Mouse (Mus musculus): ENCODE results near the gene Mrpl24. TPM values are rescaled to one million over a fixed set of nuclear protein-coding genes. Genes with fewer than 3 reads are reported as not detected.

Mrpl24 gene
- polyA plus RNA-seq, 1 experiment = 0.97 TPM

- Histone ChIP-seq H3K9me3 (ENCODE audit: control insufficient read depth, low read length) (no peaks in the 10 kb centered on the region; the same call in 1 of the 2 replicates), H3K36me3 (ENCODE audit: control insufficient read depth) (peaks cover 3% of the 10 kb centered on the region), H3K4me1 (ENCODE audit: control insufficient read depth) (peaks cover 2% of the 10 kb centered on the region), H3K27me3 (ENCODE audit: control insufficient read depth) (peaks cover 100% of the 10 kb centered on the region), H3K4me3 (replicated peaks) (no peak overlapping the region)
- TF ChIP-seq TAL1 (IDR thresholded peaks at IDR 0.05; ENCODE audit: low read length) (no peak), GATA1 (IDR thresholded peaks at IDR 0.05; ENCODE audit: low read length) (no peak)
Measured at GRCm38 (mm10) chr3:87949266-87949954, 30.1 kb downstream of the Mrpl24 start.

DNA sequence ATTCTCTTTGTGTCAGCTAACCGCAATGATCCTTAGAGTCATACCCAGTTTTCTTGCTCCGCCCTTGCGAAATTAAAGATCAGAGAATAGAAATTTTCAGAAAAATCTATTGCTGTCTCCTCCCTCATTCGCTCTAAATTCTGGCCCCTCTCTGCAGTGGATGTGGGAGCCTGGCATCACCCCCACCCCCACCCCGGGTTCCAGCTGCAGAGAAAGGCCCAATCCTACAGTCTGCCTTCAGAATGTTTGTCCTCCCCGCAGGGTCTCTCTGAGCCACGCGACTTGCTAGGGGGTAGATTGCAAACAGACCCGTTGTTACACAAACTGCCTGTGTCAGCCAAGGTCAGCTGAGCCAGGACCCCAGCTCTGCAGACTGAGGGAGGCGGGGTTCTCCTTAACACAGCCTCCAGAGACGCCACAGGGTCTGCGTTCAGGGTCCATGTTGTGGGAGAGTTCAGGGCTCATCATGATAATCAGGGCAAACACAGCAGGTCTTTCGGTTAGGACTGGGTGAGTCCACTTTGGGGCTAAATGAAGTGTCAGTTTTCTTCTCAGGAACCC is 30.7 kb downstream of the Mrpl24 start:
- Histone ChIP-seq H3K4me1 (ENCODE audit: control insufficient read depth) (peaks cover 2% of the 10 kb centered on the region), H3K36me3 (ENCODE audit: control insufficient read depth) (no peaks in the 10 kb centered on the region), H3K4me3 (replicated peaks) (no peak overlapping the region), H3K9me3 (ENCODE audit: control insufficient read depth, low read length) (no peaks in the 10 kb centered on the region; the same call in 1 of the 2 replicates), H3K27me3 (ENCODE audit: control insufficient read depth) (peaks cover 100% of the 10 kb centered on the region)
- no peak for TF ChIP-seq TAL1 (IDR thresholded peaks at IDR 0.05; ENCODE audit: low read length)
- no peak for TF ChIP-seq GATA1 (IDR thresholded peaks at IDR 0.05; ENCODE audit: low read length)

DNA sequence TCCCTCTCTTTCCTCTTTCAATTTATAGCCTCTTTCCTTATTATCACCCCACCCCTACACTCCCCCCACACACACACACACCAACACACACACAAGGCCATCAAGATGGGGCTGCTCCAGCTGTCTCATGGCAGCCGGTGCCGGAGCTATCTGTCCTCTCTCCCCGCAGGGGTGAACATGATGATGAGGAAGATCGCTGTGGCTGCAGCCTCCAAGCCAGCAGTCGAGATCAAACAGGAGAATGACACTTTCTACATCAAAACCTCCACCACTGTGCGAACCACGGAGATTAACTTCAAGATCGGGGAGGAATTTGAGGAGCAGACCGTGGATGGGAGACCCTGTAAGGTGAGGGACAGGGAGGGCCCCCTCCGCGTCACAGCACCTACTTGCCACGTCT is 32.6 kb downstream of the Mrpl24 start:
- no peaks in the 10 kb centered on the region; the same call in 1 of the 2 replicates for H3K9me3 ChIP-seq (ENCODE audit: control insufficient read depth, low read length)
- H3K27me3 ChIP-seq (ENCODE audit: control insufficient read depth) = peaks cover 96% of the 10 kb centered on the region
- peaks cover under 1% of the 10 kb centered on the region for H3K4me1 ChIP-seq (ENCODE audit: control insufficient read depth)
- no peaks in the 10 kb centered on the region for H3K36me3 ChIP-seq (ENCODE audit: control insufficient read depth)
- TF ChIP-seq GATA1 (IDR thresholded peaks at IDR 0.05; ENCODE audit: low read length) = no peak
- no peak for TF ChIP-seq TAL1 (IDR thresholded peaks at IDR 0.05; ENCODE audit: low read length)
- H3K4me3 ChIP-seq (replicated peaks) = no peak overlapping the region

GRCm38 (mm10) chr3:87952440-87952839 is 33.1 kb downstream of the Mrpl24 start:
- Histone ChIP-seq H3K4me3 (replicated peaks) (no peak overlapping the region), H3K9me3 (ENCODE audit: control insufficient read depth, low read length) (no peaks in the 10 kb centered on the region; the same call in 1 of the 2 replicates), H3K27me3 (ENCODE audit: control insufficient read depth) (peaks cover 93% of the 10 kb centered on the region), H3K4me1 (ENCODE audit: control insufficient read depth) (no peaks in the 10 kb centered on the region; the same call in 1 of the 2 replicates), H3K36me3 (ENCODE audit: control insufficient read depth) (no peaks in the 10 kb centered on the region)
- no peak for TF ChIP-seq GATA1 (IDR thresholded peaks at IDR 0.05; ENCODE audit: low read length)
- no peak for TF ChIP-seq TAL1 (IDR thresholded peaks at IDR 0.05; ENCODE audit: low read length)

- TF ChIP-seq GATA1 (IDR thresholded peaks at IDR 0.05; ENCODE audit: low read length) = no peak
- no peak for TF ChIP-seq TAL1 (IDR thresholded peaks at IDR 0.05; ENCODE audit: low read length)
- Histone ChIP-seq H3K36me3 (ENCODE audit: control insufficient read depth) (no peaks in the 10 kb centered on the region), H3K4me1 (ENCODE audit: control insufficient read depth) (peaks cover 5% of the 10 kb centered on the region; the same call in 1 of the 2 replicates), H3K9me3 (ENCODE audit: control insufficient read depth, low read length) (no peaks in the 10 kb centered on the region), H3K27me3 (ENCODE audit: control insufficient read depth) (peaks cover 82% of the 10 kb centered on the region), H3K4me3 (replicated peaks) (no peak overlapping the region)
Measured at GRCm38 (mm10) chr3:87958056-87958455, 38.8 kb downstream of the Mrpl24 start.

GRCm38 (mm10) chr3:87958476-87958875 is 39.2 kb downstream of the Mrpl24 start:
- Histone ChIP-seq H3K36me3 (ENCODE audit: control insufficient read depth) (no peaks in the 10 kb centered on the region), H3K9me3 (ENCODE audit: control insufficient read depth, low read length) (no peaks in the 10 kb centered on the region), H3K4me3 (replicated peaks) (no peak overlapping the region), H3K27me3 (ENCODE audit: control insufficient read depth) (peaks cover 80% of the 10 kb centered on the region), H3K4me1 (ENCODE audit: control insufficient read depth) (peaks cover 5% of the 10 kb centered on the region; the same call in 1 of the 2 replicates)
- TF ChIP-seq GATA1 (IDR thresholded peaks at IDR 0.05; ENCODE audit: low read length) = no peak
- no peak for TF ChIP-seq TAL1 (IDR thresholded peaks at IDR 0.05; ENCODE audit: low read length)

DNA sequence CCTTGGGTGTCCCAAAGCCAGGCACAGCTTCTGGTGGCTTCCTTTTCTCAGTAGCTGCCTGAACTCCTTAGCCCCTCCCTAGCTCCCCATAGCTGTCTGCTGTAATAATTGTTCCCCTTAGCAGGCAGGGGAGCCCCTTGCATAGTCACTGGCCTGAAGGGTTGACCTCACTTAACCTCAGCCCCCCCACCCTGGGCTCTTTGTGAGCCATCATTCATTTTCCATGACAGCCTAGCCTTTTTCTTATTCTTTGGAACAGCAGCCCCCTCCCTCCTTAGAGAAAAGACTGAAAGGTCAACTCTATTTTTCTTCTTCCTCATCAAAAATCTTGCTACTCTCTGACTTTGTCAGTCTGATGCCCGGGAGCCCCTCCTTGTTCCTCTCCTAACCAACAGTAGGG is 39.7 kb downstream of the Mrpl24 start:
- Histone ChIP-seq H3K4me3 (replicated peaks) (no peak overlapping the region), H3K36me3 (ENCODE audit: control insufficient read depth) (no peaks in the 10 kb centered on the region), H3K4me1 (ENCODE audit: control insufficient read depth) (peaks cover 5% of the 10 kb centered on the region; the same call in 1 of the 2 replicates), H3K9me3 (ENCODE audit: control insufficient read depth, low read length) (no peaks in the 10 kb centered on the region), H3K27me3 (ENCODE audit: control insufficient read depth) (peaks cover 76% of the 10 kb centered on the region)
- TF ChIP-seq TAL1 (IDR thresholded peaks at IDR 0.05; ENCODE audit: low read length) (no peak), GATA1 (IDR thresholded peaks at IDR 0.05; ENCODE audit: low read length) (no peak)

GRCm38 (mm10) chr3:87959371-87959770 is 40.1 kb downstream of the Mrpl24 start:
- peaks cover 5% of the 10 kb centered on the region; the same call in 1 of the 2 replicates for H3K4me1 ChIP-seq (ENCODE audit: control insufficient read depth)
- H3K4me3 ChIP-seq (replicated peaks) = no peak overlapping the region
- peaks cover 72% of the 10 kb centered on the region for H3K27me3 ChIP-seq (ENCODE audit: control insufficient read depth)
- no peak for TF ChIP-seq GATA1 (IDR thresholded peaks at IDR 0.05; ENCODE audit: low read length)
- no peak for TF ChIP-seq TAL1 (IDR thresholded peaks at IDR 0.05; ENCODE audit: low read length)
- H3K9me3 ChIP-seq (ENCODE audit: control insufficient read depth, low read length) = no peaks in the 10 kb centered on the region
- no peaks in the 10 kb centered on the region for H3K36me3 ChIP-seq (ENCODE audit: control insufficient read depth)

GRCm38 (mm10) chr3:87960191-87960585 is 40.9 kb downstream of the Mrpl24 start:
- H3K4me3 ChIP-seq (replicated peaks) = peak overlapping the region; percentile 18
- H3K9me3 ChIP-seq (ENCODE audit: control insufficient read depth, low read length) = no peaks in the 10 kb centered on the region
- H3K27me3 ChIP-seq (ENCODE audit: control insufficient read depth) = peaks cover 63% of the 10 kb centered on the region
- H3K36me3 ChIP-seq (ENCODE audit: control insufficient read depth) = no peaks in the 10 kb centered on the region
- peaks cover 5% of the 10 kb centered on the region; the same call in 1 of the 2 replicates for H3K4me1 ChIP-seq (ENCODE audit: control insufficient read depth)
- TF ChIP-seq TAL1 (IDR thresholded peaks at IDR 0.05; ENCODE audit: low read length) (no peak), GATA1 (IDR thresholded peaks at IDR 0.05; ENCODE audit: low read length) (no peak)
